Mouse (Mus musculus) ovary, adult 2 months (tissue): ENCODE measurements around the gene Olfr485. TPM values are rescaled to one million over a fixed set of nuclear protein-coding genes. Genes with fewer than 3 reads are reported as not detected.

Experiments
- polyA plus RNA-seq: library from polyadenylated mRNA; depleted of rRNA; stranded (reverse); fragments of >200 nt; gene quantifications from 2 replicates; pipeline ENCODE4 v1.2.3, GENCODE M21; 2012; rRNA removed

Gene Olfr485
- polyA plus RNA-seq = not detected in 2 replicates

DNA sequence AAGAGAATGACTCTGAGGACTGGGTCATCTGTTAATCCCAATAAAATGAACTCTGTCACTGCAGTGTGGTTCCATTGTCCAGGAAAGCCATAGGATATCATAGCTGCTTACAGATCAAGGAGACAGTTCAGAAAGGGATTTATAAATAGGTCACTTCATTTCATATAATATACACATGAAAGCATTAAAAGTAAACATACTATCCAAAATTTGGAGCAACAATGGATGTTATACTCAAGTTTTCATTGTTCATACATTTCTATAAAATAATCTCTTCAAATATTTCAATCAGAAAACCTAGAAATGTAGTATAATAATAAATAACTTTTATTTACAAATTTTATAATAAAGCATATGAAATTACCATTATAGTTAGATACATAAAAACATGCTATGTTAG, at the start of gene Olfr485:
Olfr485 (minus strand) TSS at position 101 of the 400 bp plus-strand sequence.

DNA sequence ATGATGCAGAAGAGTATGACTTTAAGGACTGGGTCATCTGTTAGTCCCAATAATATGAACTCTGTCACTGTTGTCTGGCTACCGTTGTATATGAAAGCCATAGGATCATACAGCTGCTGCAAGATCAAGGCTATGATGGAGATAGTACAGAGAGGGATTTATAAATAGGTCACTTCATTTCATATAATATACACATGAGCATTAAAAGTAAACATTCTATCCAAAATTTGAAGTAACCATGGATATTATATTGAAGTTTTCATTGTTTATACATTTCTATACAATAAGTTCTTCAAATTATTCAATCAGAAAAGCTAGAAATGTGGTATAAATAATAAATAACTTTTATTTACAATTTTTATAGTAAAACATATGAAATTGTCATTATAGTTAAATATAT, 13.0 kb upstream of the Olfr485 start, which contains the start of gene Olfr486:
Olfr486 (minus strand) TSS at position 101 of the 400 bp plus-strand sequence.

DNA sequence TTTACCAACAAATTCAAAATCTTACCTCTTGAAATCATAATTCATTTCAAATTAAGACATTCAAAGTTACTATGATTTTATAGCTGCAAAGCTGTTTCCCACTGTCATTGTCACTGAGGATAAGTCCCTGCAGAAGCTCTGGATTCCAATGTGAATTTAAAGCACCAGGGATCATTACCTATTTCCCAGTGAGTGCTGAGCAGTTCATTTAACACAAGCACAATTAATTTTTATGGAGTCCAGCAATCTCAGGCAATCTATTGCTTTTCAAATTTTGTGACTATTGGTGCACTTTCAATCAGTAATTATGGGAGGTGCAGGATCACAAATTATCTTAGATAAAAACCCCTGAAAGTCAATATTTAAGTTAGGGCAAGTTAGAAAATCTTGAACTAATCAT, 32.3 kb downstream of the Olfr485 start, which contains the start of gene Olfr484:
Olfr484 (minus strand) TSS at position 101 of the 400 bp plus-strand sequence.

Other genes starting within 250 kb of the Olfr485 start
- not detected in 2 replicates for gene Olfr473, start 229.4 kb downstream of the Olfr485 start, polyA plus RNA-seq
- gene Olfr474, start 205.2 kb downstream of the Olfr485 start, polyA plus RNA-seq = not detected in 2 replicates
- gene Olfr476, start 195.1 kb downstream of the Olfr485 start, polyA plus RNA-seq = not detected in 2 replicates
- gene Olfr477, start 173.2 kb downstream of the Olfr485 start, polyA plus RNA-seq = not detected in 2 replicates
- gene Olfr478, start 125.9 kb downstream of the Olfr485 start, polyA plus RNA-seq = not detected in 2 replicates
- not detected in 2 replicates for gene Olfr479, start 109.2 kb downstream of the Olfr485 start, polyA plus RNA-seq
- not detected in 2 replicates for gene Olfr480, start 92.5 kb downstream of the Olfr485 start, polyA plus RNA-seq
- gene Olfr481, start 80.0 kb downstream of the Olfr485 start, polyA plus RNA-seq = not detected in 2 replicates
- not detected in 2 replicates for gene Olfr482, start 62.3 kb downstream of the Olfr485 start, polyA plus RNA-seq
- gene Olfr483, start 59.0 kb downstream of the Olfr485 start, polyA plus RNA-seq = not detected in 2 replicates
- not detected in 2 replicates for gene Olfr484, start 32.4 kb downstream of the Olfr485 start, polyA plus RNA-seq
- gene Olfr486, start 12.9 kb upstream of the Olfr485 start, polyA plus RNA-seq = not detected in 2 replicates
- gene Olfr487, start 54.8 kb upstream of the Olfr485 start, polyA plus RNA-seq = not detected in 2 replicates
- not detected in 2 replicates for gene Olfr488, start 98.5 kb upstream of the Olfr485 start, polyA plus RNA-seq
- not detected in 2 replicates for gene Olfr490, start 129.1 kb upstream of the Olfr485 start, polyA plus RNA-seq
- gene Olfr491, start 153.6 kb upstream of the Olfr485 start, polyA plus RNA-seq = not detected in 2 replicates
- not detected in 2 replicates for gene Olfr492, start 163.8 kb upstream of the Olfr485 start, polyA plus RNA-seq
- not detected in 2 replicates for gene Olfr493, start 187.1 kb upstream of the Olfr485 start, polyA plus RNA-seq
- not detected in 2 replicates for gene Olfr494, start 205.5 kb upstream of the Olfr485 start, polyA plus RNA-seq
- gene Olfr495, start 233.3 kb upstream of the Olfr485 start, polyA plus RNA-seq = not detected in 2 replicates